Mouse (Mus musculus): Measurements from ENCODE around the gene Enthd1.

The Enthd1 gene

DNA sequence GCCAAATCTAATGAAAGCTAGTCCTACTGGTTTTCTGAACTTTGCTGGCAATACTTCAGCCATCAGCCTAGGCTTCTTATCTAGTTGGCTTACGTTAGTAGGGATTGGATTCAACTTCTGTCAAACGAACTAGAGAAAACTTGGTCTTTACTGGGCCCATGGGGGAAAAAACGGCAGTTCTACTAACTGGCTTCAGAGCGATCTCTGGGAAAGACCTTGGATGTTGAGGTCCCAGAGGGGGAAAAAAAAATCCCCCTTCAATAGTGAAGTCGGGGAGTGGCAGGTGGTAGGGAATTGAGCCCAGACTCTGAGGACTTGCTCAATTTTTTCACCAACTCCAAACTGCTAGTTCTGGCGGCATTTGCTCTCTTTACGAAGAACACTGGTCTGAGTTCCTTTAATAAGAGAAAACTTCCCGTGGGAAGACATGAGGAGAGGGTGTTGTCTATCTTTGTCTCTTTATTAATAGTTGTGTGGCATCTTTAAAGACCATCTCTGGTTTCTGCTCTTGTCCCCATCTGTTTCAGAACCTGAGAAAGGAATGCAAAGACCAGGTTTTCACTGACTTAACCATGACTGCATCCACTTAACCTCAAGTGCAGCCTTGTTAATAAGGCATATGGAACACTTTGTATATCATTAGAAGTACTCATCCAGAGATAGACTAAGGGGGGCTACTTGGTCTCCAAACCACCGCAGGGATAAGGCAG lies 8.0 kb upstream of the Enthd1 start:
- DNase-seq, result no peak

DNA sequence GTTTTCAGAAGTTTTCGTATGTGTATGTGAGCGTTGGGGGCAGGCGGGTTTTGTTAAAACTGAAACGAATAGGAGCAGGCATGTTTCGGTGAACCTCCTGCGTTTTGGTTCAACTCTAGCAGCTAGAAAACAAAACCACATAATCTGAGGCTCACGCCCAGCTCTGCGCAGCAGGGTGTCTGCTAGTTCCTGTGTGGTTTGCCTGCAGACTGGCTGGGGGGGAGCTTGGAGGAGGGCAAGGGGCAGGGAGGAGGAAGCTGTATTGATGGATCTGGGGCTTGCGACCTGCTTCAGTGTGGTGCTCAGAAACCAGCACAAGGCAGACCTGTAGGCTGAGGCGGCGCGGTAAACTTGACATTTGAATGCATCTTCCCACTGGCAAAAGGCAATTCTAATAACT lies 7.3 kb upstream of the Enthd1 start, which contains the start of gene Grap2:
TSS of gene Grap2 (plus strand) at position 304 of the 400 bp plus-strand sequence.
- no peak for DNase-seq

DNA sequence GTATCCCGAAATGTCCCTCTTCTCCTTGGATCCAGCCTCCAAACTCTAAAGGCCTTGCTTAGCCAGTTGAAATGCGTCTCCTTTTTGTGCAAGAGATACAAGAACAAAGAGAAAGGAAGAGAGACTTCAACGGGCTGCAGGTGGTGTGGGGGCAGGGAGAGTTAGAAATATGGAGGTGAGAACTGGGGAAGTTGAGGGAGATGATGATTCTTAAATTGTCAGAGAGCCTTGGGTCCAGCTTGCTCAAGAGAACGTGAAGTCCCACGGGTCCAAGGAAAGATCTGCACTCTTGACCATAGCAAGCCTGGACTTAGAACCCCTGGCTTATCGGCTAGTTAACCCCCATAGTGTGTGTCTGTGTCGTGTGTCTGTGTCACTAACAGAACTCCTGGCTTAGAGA lies 6.7 kb upstream of the Enthd1 start:
- no peak for DNase-seq

DNA sequence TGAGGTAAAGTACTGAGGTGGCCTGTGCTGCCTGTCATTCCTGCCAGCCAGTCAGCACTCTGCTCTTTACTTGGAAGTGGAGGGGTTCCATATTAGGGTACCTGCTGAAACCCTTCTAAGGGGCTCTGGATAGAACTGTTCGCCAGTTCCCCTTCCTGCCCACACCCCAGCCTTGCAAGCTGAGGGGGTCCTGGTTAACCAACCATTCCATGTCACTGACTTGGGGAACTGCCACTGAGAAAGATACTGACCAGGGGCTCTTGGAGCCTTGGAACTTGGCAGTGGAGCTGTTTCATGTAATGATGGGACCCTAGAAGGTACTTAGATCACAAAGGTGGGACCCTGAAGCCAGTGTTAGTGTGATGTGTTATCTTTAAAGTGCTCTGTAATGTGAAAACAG lies 5.3 kb upstream of the Enthd1 start:
- no peak for DNase-seq

DNA sequence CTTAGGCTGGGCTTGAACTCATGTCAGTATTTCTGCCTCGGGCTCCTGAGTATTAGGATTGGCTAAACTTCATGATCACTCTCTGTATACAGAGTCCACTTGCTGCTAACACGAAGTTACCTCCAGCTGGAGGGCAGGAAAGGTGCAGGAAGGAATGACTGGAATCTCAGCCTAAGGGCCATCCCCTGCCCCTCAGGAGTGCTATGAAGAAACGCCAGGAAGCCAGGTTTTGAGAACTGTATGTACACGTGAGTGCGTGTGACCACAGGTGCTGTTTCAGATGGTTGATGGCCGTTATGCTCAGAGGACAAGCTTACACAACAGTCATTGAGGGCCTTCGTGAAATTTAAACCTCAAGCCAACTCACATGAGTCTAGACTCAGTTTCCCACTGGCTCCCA lies 4.2 kb upstream of the Enthd1 start:
- no peak for DNase-seq

DNA sequence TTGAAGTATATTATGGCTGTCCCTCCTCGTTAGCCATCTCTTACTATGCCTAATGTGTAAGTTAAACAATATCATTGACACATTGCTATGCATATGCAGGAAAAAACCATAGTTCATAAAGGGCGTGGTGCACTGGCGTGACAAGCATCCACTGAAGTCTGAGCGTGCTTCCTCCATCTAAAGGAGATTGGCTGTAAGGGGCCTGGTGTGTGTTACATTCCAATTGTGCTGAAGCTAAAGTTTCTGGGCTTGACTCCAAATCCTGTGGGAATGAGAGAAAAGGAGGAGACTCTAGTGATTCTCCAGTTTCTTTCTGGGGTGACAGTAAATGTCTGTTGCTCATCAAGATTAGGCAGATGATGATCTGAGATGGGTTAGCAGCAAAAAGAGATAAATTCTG lies 2.8 kb upstream of the Enthd1 start:
- DNase-seq, result no peak

DNA sequence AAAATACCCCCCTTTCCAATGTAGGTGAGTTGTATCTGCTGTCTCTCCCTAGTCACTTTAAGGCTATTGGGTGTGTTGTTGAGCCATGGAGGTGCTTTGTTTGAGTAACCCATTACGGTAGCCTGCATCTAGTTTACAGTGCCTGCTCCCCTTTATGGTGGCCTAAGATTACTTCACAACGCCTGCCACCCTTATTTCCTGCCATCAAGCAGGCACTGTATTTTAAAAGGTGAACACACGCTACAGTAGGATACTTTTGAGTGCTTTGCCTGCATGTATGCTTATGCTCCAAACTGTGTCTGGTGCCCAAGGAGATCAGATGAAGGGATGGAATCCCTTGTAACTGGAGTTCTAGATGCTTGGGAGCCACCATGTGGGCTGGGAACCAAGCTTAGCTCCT lies 2.2 kb upstream of the Enthd1 start:
- DNase-seq, result no peak

DNA sequence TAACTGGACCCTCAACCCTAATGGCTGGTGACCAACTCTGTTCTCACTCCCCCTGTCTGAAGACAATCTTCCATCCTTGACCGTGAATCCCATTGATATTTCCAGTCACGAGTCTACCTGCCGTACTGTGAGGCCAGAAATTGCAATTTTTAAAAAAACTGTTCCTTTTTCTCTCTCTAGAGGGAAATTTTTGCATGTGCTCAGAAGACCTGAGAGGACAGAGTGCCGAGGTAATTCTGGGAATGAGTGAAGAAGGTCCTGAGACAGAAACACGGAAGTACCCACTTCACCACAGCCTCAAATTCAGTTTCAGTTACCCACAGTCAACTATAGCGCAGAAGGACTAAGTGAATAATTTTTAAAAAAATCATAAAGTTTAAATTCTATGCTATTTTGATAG lies 1.7 kb upstream of the Enthd1 start:
- DNase-seq, result no peak

DNA sequence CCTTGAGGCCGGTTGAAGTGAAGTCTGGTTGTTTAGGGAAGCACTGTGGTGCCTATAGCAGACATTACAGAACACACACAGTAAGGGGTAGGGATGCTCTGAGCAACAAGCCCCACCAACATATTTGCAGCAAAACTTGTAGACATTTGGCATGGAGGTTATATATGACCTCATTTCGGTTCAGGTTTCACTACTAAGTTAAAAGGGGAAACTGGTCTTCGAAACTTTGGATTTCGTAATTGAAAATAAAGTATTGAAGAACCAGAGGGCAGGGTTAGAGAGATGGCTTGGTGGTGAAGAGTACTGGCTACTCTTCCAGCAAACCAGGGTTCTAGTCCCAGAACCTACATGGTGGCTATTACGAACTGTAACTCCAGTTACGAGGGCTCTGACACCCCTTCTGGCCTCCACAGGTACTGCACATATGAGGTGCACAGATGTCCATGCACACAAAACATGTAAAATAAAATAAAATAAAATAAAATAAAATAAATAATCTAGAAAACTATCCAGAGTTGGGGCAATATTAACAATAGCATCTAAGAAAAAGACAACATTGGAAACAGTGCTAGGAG lies 1.2 kb downstream of the Enthd1 start:
- DNase-seq, result no peak

DNA sequence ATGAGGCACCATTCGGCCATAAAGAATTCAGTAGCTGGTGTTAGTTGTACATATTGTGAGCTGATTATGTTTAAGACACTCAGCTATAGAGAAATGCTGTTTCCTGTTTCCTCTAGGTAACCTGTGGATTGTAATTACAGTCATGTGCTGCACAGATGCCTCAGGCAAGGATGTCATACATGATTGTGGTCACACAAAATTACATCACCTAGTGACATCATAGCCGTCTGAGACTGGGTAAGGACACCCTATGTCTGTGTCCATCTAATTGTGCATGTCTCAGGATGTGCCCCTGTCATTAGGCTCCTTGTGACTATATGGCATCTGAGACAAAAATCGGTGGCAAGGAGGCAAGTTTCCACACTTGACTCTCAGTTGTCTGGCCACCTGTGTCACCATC lies 2.5 kb downstream of the Enthd1 start:
- DNase-seq, result no peak

DNA sequence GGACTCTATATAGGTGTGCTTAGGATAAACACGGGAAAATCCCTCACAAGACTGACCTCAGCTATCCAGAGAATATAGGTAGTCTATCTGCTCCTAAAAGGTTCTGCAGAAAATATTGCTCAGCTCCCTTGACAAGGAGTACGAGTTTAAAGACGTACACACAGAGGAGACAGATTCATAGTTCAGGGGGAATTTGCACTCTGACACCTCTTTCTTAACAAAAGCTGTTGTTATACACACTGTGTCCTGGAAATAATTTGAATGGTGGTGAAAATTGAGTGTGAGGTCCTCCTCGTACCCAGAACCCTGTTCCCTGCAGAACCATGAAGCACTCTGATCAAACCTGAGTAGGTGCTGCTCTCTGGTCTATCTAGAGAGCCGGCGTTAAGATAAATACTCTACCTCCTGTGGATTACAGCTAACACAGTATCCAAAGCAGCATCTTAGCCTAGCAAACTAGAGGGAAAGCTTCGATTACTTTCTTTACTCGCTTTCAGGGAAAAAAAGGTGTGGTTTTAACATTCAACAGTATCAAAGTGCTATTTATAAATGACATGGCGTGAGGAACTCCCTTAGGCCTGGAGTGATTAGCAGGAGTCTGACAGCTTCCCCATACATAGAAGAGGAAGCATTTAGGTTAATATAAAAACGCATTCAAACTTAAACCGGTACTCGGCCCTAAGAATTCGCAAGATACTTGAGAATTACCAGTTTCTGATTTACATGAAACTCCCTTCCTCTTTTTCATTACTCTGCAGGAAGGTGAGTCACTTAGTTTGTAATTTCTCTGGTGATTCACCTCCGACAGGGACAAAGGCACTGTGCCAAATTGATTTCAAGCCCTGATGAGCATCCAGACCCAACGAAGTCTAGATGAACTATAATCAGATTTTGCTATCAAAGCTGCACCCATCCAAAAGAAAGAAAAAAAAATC lies 4.0 kb downstream of the Enthd1 start:
- DNase-seq, result no peak

DNA sequence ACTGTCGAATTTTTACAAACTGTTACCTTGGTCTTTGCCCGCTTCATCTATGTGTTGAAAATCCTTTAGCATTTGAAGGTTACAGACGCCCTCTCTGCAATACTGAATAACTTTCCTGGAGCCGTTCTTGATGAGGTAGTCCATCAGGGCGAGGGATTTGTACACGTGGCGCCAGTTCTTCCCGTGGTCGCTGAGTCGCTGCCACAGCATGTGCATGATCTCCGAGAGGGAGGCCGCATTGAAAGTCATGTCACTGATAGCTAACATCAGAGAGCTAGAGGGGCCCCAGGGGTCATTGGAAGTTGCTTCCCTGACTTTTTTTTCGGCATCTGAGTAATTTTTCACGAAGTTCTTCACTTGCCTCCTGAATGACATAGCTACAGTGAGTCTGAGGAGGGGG lies 5.0 kb downstream of the Enthd1 start:
- DNase-seq, result no peak

DNA sequence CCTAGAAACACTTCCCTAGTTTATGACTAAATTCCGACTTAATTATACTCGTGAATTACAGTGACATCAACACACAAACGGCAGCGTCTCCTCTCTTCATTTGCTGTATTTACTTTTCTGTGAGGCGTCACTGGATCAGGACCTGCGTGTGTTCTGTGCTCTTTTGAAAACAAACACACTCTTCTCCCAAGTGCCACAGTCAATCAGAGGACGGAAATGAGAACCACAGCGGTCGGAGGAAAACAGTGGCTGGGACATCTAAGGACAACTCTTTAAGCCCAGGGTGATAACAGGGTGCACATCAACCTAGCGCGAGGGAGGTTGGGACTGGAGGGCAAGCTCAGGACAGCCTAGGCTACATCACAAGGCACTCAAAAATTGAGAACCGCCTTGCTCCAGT lies 5.4 kb downstream of the Enthd1 start:
- no peak for DNase-seq

DNA sequence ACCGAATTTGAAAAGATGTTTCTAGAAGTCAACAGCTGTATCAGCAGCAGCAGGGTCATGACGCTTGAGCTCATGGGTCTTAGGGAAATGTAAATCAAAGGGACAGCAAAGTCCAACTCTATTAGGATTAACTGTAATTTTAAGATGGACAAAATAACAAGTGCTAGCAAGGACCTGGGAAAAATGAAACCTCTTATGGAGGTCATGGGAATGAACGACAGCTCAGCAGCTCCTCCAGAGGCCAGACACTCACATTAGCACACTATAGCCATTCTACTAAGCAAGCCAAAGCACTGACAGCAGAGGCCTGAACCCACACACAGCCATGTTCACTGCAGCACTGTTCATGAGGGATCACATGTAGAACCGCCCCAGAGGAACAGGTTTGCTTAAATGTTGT lies 7.2 kb downstream of the Enthd1 start:
- no peak for DNase-seq

DNA sequence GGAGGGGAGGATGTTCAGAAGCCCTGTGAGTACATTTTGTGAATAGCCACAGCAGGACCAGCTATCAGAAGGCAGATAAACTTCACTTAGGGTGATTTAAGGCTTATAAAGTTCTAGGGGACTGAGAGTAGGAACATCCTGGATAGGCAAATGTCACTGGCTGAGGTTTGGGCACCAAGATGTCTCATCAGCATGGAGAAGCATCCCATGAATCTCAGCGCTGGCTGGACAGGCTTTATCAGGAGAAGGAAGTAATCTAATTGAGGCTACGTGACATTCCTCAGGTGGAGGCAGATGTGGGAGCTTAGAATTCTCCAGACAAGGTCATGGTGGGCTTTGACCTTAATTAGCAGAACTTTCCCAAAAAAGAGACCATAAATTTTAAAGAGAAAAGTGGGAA lies 8.9 kb downstream of the Enthd1 start:
- DNase-seq, result no peak

DNA sequence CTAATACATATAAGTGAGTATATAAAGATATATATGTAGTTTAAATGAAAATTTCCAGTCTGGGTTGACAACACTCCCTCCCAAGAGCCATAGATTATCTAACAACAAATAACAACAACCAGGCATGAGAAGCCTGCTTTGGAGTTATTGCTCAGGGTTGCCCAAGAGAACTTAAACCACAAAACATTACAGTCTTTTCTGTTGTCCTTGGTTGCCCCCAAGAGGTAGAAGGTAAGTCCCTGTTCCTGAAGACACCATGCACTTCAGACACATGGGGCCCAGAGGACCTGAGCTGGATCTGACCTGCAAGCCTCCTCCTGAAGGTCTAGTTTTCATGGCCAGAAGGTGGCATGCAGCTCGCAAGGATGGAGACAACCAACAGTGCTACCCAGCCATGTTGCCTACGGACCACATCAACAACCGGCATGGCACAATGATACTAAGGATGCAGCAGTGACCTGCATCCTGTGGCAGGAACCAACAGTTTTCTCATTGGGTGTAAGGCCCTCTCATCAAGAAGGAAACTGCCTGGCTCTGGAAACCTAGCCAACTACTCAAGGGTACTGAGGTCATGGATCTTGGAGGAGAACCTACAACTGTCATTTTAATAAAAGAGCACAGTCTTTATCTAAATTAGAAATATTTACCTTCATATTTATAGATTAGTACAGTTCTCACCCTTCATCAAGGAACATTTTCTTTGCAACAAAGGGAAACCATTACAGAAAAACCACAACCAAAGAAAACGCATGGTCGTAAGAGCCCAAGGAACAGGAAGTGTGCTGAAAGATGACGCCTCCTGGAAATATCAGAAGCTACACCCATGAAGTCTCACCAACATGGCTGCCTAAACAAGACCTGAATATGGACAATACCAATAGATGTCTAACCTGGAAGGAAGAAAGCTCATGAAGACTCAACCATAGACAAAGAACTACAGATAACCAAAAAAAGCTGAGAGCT lies 9.8 kb downstream of the Enthd1 start:
- DNase-seq, result no peak

DNA sequence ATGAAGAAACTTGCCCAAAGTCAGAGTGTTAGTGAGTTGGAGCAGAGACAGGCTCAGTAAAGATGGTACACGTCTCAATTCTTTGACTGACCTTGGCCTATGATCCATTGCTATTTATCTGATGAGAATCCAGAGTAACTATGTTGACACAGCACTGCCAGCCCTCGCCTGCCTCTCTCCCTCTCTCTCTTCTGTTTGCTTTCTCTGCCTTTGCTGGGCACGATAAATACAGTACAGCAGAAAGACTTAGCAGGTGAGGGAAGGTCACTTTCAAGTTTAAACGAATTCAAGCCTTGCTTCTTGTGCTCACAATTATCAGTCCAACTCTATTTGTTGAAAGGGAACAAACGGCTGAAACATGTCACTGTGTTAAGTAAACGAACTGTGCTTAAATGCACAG lies 19.5 kb downstream of the Enthd1 start:
- DNase-seq, result no peak

DNA sequence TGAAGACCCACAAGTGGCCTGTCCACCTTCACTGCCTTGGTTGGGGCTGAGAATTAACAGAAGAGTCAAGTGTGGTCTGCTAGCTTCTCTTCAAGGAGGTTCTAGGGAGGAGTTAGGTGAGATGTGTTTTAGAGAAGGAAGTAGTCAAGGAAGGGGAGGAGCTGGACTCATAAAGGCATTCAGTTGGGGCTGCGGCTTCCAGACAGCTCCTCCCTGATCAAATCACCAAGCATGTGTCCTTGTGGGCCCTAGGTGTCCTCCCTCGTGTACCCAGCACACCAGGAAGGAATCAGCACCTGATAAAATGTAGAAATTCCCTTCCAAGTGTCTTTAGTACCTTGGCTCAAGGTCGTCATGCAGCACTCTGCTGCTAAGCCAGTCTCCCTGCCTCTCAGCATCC lies 20.8 kb downstream of the Enthd1 start:
- no peak for DNase-seq

DNA sequence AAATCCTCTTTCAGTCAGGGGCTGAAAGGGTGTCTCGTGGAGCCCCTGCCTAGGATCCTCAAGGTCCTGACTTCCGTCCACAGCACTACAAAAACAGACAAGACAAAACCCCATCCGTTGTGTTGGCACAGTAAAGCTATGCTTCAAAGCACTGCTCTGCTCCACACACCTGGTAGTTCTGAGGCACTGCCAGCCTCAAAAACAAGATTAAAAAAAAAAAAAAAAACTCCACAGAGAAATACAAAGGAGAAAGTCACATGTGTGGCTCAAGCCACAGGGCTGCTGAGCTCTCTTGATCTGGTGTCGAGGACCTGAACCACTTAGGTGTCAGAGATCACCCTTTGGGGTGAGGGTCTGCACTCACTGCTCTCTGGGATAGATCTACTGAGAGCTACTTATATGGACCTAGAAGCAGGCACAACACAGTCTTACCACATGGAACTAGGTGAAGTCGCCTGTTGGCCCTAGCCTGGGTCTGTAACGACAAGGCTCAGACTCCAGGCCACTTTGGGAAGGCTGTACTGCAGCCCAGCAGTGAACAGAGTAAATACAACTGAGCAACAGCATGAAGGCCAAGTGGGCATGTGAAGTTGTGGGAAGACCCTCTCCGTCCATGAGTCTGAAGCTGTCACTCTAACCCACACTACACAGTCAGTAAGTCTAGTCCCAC lies 26.1 kb downstream of the Enthd1 start:
- DNase-seq, result no peak

DNA sequence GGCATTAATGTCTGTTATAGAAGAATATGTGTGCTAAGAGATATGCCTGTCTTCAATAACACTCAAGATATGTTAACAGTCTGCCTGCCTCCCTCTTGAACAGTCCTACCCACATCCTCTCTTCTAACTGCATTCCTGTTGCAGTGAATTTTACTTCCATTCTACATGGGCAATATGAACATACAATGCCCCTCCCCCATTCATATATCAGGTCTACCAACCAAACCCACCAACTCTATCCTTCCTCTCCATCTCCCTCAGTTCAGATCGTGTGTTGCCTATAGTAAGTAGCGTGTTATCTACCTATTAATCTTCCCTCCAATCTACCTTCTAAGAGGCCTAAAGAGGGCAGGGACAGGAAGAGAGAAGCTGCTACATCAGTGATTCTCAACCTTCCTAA lies 26.9 kb downstream of the Enthd1 start:
- no peak for DNase-seq

DNA sequence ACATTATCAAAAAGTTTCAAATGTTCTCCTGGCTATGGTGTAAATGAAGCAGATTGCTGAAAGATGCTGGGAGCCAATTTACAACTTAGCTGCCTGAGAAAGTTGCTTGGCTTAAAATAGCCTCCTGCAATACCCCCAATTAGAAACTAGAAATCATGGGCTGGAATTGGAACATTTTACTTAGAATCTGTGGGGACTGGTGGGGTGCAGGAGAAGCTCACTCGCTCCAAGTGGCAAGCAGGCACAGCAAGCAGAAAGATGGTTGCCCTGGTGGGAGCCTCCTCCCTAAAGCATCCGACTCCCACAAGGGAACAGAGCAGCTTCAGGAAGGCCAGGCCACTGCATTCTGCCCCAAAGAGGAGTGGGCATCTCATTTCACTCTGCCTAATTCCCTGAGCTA lies 28.9 kb downstream of the Enthd1 start:
- DNase-seq, result no peak

DNA sequence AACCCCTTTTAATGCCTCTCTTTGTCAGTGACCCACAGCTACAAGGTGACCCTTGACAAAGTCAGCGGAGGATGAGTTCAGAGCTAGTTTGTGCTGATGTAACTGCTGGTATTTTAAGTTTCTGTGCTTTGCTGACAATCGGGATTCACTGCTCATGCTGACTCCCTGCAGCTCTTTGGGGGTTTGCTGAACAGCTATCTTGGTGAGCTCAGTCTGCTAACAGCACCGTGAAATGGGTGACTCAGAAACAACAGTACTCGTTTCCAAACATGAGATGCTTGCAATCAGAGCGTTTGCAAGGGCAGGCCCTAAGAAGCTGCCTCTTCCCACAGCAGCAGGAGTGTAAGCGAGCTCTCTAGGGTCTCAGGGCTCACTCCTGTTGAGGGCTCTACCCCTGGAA lies 31.7 kb downstream of the Enthd1 start:
- no peak for DNase-seq
